Mouse (Mus musculus) c-Kit-positive CD71-positive TER-119-positive erythroid progenitor cells, embryonic 14.5 days (primary cell): Measurements from ENCODE around the gene Mgat5.

Experiments used
- DNase-seq: peaks from one replicate; pipeline ENCODE4 v3.0.0-alpha.2; 2013; ENCODE audit warnings: low spot score

The Mgat5 gene

DNA sequence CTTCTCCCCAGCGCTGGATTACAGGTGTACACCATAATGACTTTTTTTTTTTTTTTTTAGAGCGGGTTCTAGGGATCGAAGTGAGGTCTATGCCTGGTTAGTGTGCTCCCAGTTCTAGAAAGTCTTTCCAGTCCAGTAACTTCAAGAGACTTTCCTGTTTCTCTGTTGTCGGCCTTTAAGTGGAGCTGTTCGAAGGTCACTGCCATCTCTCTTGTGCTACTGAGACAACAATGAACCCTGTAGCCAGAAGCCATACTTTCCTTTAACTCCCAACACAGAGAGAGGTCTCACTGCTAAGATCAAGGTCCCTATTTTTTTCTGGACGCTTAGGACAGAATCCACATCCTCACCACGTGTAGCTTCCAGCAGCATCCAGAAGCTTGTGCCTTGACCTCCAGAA, 13.4 kb downstream of the Mgat5 start:
- DNase-seq: no peak

- no peak for DNase-seq
Measured at GRCm38 (mm10) chr1:127219161-127219560, 14.3 kb downstream of the Mgat5 start.

GRCm38 (mm10) chr1:127219621-127220020, 14.8 kb downstream of the Mgat5 start:
- no peak for DNase-seq

GRCm38 (mm10) chr1:127221998-127222736, 17.4 kb downstream of the Mgat5 start:
- no peak for DNase-seq

- no peak for DNase-seq
Measured at GRCm38 (mm10) chr1:127225060-127225459, 20.2 kb downstream of the Mgat5 start.

- no peak for DNase-seq
Measured at GRCm38 (mm10) chr1:127229011-127229410, 24.2 kb downstream of the Mgat5 start.

DNA sequence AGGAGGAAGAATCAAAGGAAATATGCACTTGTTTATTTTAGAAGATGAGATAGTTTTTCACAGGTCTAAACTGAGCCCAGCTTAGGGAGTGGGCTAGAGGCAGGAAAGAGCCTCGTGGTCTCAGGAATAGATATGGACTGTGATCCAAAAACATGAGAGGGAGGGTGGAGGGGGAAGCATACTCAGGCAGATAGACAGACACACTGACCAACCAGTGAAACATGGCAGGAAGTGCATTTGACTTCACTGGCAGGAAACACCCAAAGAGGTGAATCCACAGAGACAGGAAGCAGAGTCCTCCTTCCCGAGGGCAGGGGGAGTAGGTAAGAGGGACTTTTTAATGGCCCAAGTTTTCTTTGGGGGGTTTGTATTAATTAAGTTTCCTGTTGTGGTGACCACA, 25.7 kb downstream of the Mgat5 start:
- no peak for DNase-seq

GRCm38 (mm10) chr1:127233191-127233651, 28.4 kb downstream of the Mgat5 start:
- DNase-seq: no peak

- no peak for DNase-seq
Measured at GRCm38 (mm10) chr1:127235157-127235556, 30.3 kb downstream of the Mgat5 start.

DNA sequence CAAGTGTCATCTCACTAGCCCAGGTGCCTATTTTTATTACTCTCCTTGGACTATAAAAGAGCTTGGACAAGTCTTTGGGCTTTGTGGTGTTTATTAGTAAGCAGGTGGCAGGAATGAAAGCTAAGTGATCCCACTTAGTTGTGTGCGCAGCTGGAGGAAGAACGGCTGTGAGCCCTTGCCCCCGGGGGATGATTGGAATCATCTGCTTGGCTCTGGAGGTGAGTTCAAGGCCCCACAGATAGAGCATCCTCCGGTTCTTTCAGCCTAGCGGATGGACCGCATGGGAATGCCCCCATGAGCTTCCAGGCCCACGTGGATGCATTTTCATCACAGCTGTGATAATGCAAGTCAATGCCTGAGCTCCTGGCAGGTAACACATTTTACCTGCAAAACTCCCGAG, 31.6 kb downstream of the Mgat5 start:
- no peak for DNase-seq

GRCm38 (mm10) chr1:127238871-127239314, 34.1 kb downstream of the Mgat5 start:
- DNase-seq: no peak

DNA sequence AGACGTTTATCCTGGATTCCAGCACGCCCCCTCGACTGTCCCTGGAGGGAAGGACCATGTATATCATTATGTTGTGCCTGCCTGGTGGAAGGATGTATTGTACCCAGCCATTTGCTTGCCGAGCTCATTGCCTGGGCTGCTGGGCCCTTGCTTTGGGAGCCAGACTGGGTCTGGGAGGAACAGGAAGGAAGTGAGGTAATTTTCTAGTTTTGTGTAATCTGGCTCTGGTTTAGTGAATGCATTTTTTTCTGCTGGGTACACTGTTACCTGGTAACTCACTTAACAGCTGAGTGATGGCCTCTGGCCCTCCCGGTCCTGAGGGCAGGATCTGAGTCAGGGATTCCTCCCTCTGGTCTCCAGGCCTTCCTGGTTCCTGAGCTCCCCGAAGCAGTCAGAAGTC, 35.1 kb downstream of the Mgat5 start:
- no peak for DNase-seq

DNA sequence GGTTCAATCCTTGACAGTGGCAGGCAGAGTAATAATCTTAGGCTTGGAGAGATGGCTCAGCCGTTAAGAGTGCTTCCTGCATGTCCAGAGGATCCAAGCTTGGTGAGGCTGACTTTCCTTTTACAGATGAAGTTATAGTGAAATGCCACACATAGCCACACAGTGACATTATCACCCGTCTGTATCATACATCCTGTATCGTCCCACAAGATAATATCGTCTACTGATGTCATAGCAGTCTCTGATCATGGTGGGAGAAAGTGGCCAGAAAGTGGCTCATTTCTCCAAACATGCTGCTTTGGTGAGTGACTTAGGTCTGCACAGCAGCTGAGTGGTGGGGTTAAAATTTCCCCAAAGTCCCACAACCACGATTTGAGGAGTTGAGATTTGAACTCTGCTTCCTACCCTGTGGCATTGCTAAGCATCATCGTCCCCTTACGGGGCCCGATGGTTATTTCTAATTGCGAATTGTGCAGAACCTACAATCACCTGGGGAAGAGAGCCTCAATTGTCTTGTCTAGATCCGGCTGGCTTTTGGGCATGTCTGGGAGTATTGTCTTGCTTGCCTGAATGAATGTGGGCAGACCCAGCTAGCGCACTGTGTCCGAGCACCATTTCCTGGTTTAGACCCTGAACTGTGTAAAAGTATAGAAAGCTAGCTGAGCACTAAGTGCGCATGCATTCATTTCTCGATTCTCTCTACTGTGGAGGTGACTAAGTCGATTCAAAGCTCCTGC, 37.5 kb downstream of the Mgat5 start:
- DNase-seq: no peak

DNA sequence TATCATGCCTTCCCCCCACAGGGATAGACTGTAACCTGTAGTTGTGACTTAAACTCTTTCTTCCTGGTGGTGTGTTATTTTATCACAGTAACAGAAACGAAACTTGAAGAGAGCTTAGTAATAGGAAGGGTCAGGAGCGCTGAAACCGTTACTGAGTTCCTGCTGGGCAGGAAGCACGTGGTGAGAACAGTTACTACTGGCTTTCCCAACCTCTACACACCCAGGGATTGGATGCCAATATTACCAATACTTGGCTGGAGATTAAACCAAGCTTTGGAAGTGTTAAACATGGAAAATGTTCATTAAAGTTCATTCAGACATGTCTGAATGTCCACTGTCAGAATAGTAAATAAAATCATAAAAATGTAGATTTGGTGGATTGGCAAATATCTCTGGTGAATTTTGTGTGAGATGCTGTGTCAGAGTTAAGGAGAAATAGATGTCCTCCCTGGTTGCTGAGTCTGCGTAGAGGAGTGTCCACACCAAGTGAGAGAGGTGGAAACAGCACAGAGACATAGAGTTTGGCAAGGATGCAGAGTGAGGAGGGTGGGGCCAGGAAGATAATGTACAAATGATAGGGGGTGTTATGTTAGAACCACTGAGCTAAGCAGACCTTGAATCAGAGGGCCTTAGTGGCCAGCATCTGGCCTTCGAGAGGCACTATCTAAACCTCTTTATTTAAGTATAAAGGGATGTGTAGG, 38.2 kb downstream of the Mgat5 start:
- no peak for DNase-seq

GRCm38 (mm10) chr1:127244054-127244770, 39.4 kb downstream of the Mgat5 start:
- DNase-seq: no peak

- no peak for DNase-seq
Measured at GRCm38 (mm10) chr1:127246158-127246557, 41.3 kb downstream of the Mgat5 start.

DNA sequence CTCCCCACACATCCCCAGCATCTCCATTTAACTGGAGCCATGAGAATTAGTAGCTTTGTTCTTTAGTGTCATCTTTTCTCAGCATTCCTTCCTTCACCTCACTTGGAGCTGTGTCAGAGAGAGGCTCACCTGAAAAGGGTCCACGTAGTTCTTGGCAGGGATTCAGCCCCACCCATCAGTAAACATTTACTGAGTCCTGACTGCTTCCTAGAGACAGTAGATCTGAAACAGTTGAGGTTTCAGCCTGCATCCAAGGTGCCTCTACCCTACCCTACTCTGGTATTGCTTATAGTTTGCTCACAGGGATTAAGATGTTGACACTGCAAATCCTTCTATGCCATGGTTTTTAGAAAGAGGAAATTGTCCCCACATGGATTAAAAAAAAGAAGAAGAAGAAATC, 43.6 kb downstream of the Mgat5 start:
- no peak for DNase-seq

DNA sequence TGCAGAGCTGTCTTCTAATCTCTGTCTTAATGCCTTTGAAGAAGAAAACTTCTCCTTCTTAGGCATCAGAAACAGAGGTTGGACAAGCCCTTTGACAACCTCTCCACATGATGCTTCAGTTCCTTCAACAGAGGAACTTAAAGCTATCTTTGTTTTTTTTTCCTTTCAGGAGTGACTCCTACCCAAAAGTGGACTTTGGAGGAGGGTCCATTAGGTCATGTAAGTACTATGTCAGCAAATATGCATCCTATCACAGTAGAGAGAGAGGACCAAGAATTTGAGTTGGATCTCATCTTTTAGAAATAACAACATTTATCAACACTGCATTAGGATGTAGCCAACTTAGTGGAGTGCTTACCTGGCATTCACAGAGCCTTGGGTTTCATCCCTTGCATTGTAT, 44.8 kb downstream of the Mgat5 start:
- DNase-seq: no peak

DNA sequence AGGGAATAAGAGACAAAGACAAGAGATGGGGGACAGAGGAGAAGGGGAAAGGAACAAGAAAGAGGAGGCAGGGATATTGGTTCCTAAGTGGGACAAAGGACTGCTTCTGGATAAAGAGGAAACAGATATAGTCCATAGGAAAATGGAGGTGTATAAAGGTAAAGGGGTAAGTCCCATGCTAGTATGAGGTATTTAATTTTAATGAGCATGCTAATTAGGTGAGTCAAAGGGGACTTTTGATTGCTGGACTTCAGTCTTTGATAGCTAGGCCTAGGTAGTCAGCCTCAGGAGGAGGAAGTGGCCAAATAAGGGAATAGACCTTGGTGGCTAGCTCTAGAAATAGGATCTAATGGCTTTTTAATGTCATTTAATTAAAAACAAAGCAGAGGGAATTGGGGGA, 45.5 kb downstream of the Mgat5 start:
- DNase-seq: no peak

GRCm38 (mm10) chr1:127251751-127252150, 46.9 kb downstream of the Mgat5 start:
- no peak for DNase-seq

- DNase-seq: no peak
Measured at GRCm38 (mm10) chr1:127257005-127257404, 52.2 kb downstream of the Mgat5 start.

DNA sequence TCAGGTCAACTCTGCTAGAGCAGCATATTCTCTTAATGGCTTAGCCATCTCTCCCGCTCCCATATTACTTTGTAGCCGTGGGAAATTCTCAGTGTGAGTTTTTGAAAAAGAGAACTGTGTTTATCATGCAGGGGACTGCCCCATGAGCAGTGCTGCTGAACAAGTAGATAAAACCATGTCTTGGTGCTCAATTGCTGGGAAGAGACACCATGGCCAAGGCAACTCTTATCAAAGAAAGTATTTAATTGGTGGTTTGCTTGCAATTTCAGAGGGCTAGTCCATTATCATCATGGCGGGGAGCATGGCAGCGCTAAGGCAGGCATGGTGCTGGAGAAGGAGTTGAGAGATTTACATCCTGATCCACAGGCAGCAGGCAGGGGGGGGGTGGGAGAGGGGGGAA, 54.9 kb downstream of the Mgat5 start:
- DNase-seq: no peak
